Mouse (Mus musculus) lung, postnatal 0 days (tissue): ENCODE measurements around the gene Sirt7. TPM values are rescaled to one million over a fixed set of nuclear protein-coding genes. Genes with fewer than 3 reads are reported as not detected.

Experiments used
- ATAC-seq: fragments of 200-750 bp; cut with Nextera tagmentation; 2 replicates; pipeline ENCODE4 v1.8.0; 2017; ENCODE audit warnings: moderate library complexity
- DNase-seq: peaks from one replicate; pipeline ENCODE4 v3.0.0-alpha.2; 2016; ENCODE audit warnings: low spot score
- H3K27ac ChIP-seq: fragments of 300-500 bp; sonication (generic); 2 replicates; pipeline ENCODE4 v1.5.1; 2014; ENCODE audit warnings: antibody characterized with exemption, mild to moderate bottlenecking, low read length, mixed read lengths
- H3K27me3 ChIP-seq: fragments of 300-500 bp; sonication (generic); replicated peaks from 2 replicates; pipeline ENCODE4 v1.6.1; 2014; ENCODE audit warnings: low read length, mixed read lengths; ENCODE audit not compliant: insufficient read depth
- H3K36me3 ChIP-seq: fragments of 300-500 bp; sonication (generic); 2 replicates; pipeline ENCODE4 v1.6.1; 2014; ENCODE audit warnings: low read length, mixed read lengths; ENCODE audit not compliant: insufficient read depth
- H3K4me1 ChIP-seq: fragments of 300-500 bp; sonication (generic); 2 replicates; pipeline ENCODE4 v1.6.1; 2014; ENCODE audit warnings: antibody characterized with exemption, low read depth, low read length, mixed read lengths; ENCODE audit not compliant: insufficient read depth
- H3K4me2 ChIP-seq: fragments of 300-500 bp; sonication (generic); replicated peaks from 2 replicates; pipeline ENCODE4 v1.6.1; 2014; ENCODE audit warnings: low read depth, mild to moderate bottlenecking, low read length, moderate library complexity, mixed read lengths
- H3K4me3 ChIP-seq: fragments of 300-500 bp; sonication (generic); 2 replicates; pipeline ENCODE4 v1.5.1; 2014; ENCODE audit warnings: low read depth, low read length
- H3K9ac ChIP-seq: fragments of 300-500 bp; sonication (generic); replicated peaks from 2 replicates; pipeline ENCODE4 v1.6.1; 2014; ENCODE audit warnings: low read depth, mild to moderate bottlenecking
- H3K9me3 ChIP-seq: fragments of 300-500 bp; sonication (generic); 2 replicates; pipeline ENCODE4 v1.6.1; 2016; ENCODE audit warnings: low read length, mixed read lengths
- CTCF ChIP-seq: IDR thresholded peaks from 2 replicates; pipeline ENCODE4 v1.5.1; 2016; ENCODE audit warnings: antibody characterized with exemption, mild to moderate bottlenecking
- EP300 ChIP-seq: IDR thresholded peaks from 2 replicates; pipeline ENCODE4 v1.6.1; 2016; ENCODE audit warnings: antibody characterized with exemption, mild to moderate bottlenecking, control low read depth
- WGBS: fragments of 180-500 bp; shearing (Covaris S2); extraction: QIAGEN DNeasy Blood & Tissue Kit; methylation state at CpG from one replicate; pipeline ENCODE4 v1.1.7; 2014; 5-methylcytosine and 5-hydroxymethylcytosine counted together
- polyA plus RNA-seq: library from polyadenylated mRNA; unstranded; fragments of >200 nt; fragmentation: Nextera tagmentation; extraction: Ambion mirVana; gene quantifications from 2 replicates; pipeline ENCODE4 v1.2.1, GENCODE M21; 2015

Gene Sirt7
- polyA plus RNA-seq, 1 experiment from 2014 or later = 46.0 TPM

DNA sequence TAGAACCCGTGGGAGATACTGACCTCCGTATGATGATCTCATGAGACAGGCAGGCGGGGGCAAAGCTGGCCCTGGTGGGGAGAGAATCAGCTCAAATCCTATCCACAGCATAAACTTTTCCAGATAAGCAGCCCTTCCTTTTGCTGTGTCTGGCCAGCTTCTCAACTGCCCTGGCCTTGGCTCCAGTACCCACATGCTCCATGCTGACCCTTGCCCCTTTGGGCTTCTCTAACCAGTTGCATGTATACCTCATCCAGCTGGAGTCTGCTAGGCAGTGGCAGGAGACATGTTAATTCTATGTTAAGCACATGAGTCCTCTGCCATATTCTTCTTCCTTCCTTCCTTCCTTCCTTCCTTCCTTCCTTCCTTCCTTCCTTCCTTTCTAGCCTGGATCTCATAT, 29.7 kb upstream of the Sirt7 start:
- Histone ChIP-seq H3K4me2 (no peak overlapping the region), H3K9ac (no peak overlapping the region), H3K4me1 (peaks cover 3% of the 10 kb centered on the region; the same call in 1 of the 2 replicates), H3K9me3 (no peaks in the 10 kb centered on the region), H3K27me3 (peaks cover 17% of the 10 kb centered on the region), H3K27ac (no peak overlapping the region), H3K36me3 (no peaks in the 10 kb centered on the region), H3K4me3 (no peak overlapping the region)
- ATAC-seq (no peak), DNase-seq (no peak)
- no peak for TF ChIP-seq CTCF
- whole genome bisulfite sequencing = 51% methylated on average over 3 of the region's 3 CpGs

DNA sequence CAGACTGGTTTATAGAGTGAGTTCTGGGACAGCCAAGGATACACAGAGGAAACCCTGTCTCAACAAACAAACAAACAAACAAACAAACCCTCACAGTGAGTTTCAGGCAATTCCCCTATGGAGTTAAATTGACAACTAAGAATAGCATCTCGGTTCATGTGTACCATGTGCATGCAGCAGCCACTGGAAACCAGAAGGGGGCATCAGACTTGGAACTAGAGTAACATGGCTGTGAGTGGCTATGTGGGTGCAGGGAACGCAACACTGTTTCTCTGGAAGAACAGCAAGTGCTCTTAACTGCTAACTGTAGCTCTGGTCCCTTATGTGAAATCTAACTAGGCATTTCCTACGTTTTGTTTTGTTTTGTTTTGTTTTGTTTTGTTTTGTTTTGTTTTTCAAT, 26.8 kb upstream of the Sirt7 start:
- H3K27ac ChIP-seq = no peak overlapping the region
- no peaks in the 10 kb centered on the region for H3K4me1 ChIP-seq
- 65% methylated on average over 3 of the region's 3 CpGs for WGBS
- no peak for ATAC-seq
- no peaks in the 10 kb centered on the region for H3K9me3 ChIP-seq
- no peak overlapping the region for H3K9ac ChIP-seq
- 0 out of 2 replicates have a peak, but pooled peaks cover 6% of the 10 kb centered on the region for H3K27me3 ChIP-seq
- no peak for DNase-seq
- no peaks in the 10 kb centered on the region for H3K36me3 ChIP-seq
- TF ChIP-seq CTCF (peak; percentile 52), EP300 (no peak)
- H3K4me2 ChIP-seq = no peak overlapping the region
- H3K4me3 ChIP-seq = no peak overlapping the region

- no peak within 1 kb of the TSS for H3K27ac ChIP-seq
- H3K36me3 ChIP-seq = no peaks in the 10 kb centered on the region
- peak within 1 kb of the TSS; percentile 19; the same call in 1 of the 2 replicates for H3K4me3 ChIP-seq
- 7% methylated on average over 13 of the region's 13 CpGs for WGBS
- no peak for ATAC-seq
- H3K9ac ChIP-seq = no peak within 1 kb of the TSS
- peak; percentile 45 for DNase-seq
- H3K4me1 ChIP-seq = 0 out of 2 replicates have a peak, but pooled peaks cover 3% of the 10 kb centered on the region
- H3K4me2 ChIP-seq = peak within 1 kb of the TSS; percentile 52
- TF ChIP-seq CTCF (no peak), EP300 (no peak)
- no peaks in the 10 kb centered on the region for H3K9me3 ChIP-seq
- H3K27me3 ChIP-seq = 0 out of 2 replicates have a peak, but pooled peaks cover 6% of the 10 kb centered on the region
These were observed 23.0 kb upstream of the Sirt7 start, which contains the start of gene Myadml2 for GRCm38 (mm10) chr11:120648001-120648476. Myadml2 (minus strand) TSS chr11:120648158.

- no peak for ATAC-seq
- 74% methylated on average over 35 of the region's 35 CpGs for WGBS
- H3K4me3 ChIP-seq = 0 out of 2 replicates have a peak overlapping the region, but pooled peaks have one; percentile 19
These were observed 22.2 kb upstream of the Sirt7 start for GRCm38 (mm10) chr11:120647047-120647830.

DNA sequence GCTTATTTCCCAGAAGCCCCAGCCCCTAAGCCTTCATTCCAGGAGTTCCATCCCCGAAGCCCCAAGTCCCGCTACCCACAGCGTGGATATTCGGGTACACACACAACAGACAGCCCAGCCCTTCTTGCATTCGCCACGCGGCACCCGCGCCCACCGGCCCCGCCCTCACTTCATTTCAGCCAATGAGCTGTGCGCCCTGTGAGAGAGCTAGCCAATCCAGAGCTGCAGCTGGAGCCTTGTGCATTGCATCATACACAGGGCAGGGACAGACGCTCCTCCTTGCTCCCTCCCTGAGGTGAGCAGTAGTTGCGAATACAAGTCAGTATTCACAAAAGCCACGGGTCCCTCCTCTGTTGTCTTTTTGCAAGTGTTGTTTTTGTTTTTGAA, 18.6 kb upstream of the Sirt7 start, which contains the start of gene Pycr1:
TSS of gene Pycr1 (minus strand) at position 169 of the 387 bp plus-strand sequence.
- Histone ChIP-seq H3K36me3 (no peaks in the 10 kb centered on the region), H3K27me3 (0 out of 2 replicates have a peak, but pooled peaks cover 6% of the 10 kb centered on the region), H3K9me3 (no peaks in the 10 kb centered on the region), H3K9ac (peak within 1 kb of the TSS; percentile 36), H3K4me3 (peak within 1 kb of the TSS; percentile 38), H3K4me2 (peak within 1 kb of the TSS; percentile 80), H3K27ac (no peak within 1 kb of the TSS), H3K4me1 (0 out of 2 replicates have a peak, but pooled peaks cover 3% of the 10 kb centered on the region)
- 2% methylated on average over 15 of the region's 15 CpGs for WGBS
- TF ChIP-seq CTCF (no peak), EP300 (no peak)
- DNase-seq (peak; percentile 94), ATAC-seq (peak; percentile 100)

More at GRCm38 (mm10) chr11:120647047-120647830, 22.2 kb upstream of the Sirt7 start:
- no peak overlapping the region for H3K27ac ChIP-seq
- no peak overlapping the region for H3K9ac ChIP-seq
- DNase-seq = no peak
- H3K4me2 ChIP-seq = peak overlapping the region; percentile 52
- H3K9me3 ChIP-seq = no peaks in the 10 kb centered on the region
- no peaks in the 10 kb centered on the region for H3K36me3 ChIP-seq
- H3K27me3 ChIP-seq = 0 out of 2 replicates have a peak, but pooled peaks cover 6% of the 10 kb centered on the region
- H3K4me1 ChIP-seq = 0 out of 2 replicates have a peak, but pooled peaks cover 3% of the 10 kb centered on the region
- TF ChIP-seq EP300 (no peak), CTCF (no peak)

GRCm38 (mm10) chr11:120642939-120643600, 18.0 kb upstream of the Sirt7 start:
- under 1% methylated on average over 18 of the region's 18 CpGs for WGBS

More at GRCm38 (mm10) chr11:120642939-120643600, 18.0 kb upstream of the Sirt7 start:
- no peak overlapping the region for H3K27ac ChIP-seq
- peak overlapping the region; percentile 38 for H3K4me3 ChIP-seq
- 0 out of 2 replicates have a peak, but pooled peaks cover 3% of the 10 kb centered on the region for H3K27me3 ChIP-seq
- peak overlapping the region; percentile 36 for H3K9ac ChIP-seq
- ATAC-seq = peak; percentile 58
- H3K4me1 ChIP-seq = 0 out of 2 replicates have a peak, but pooled peaks cover 3% of the 10 kb centered on the region
- no peak for DNase-seq
- H3K4me2 ChIP-seq = peak overlapping the region; percentile 80
- no peak for TF ChIP-seq CTCF
- TF ChIP-seq EP300 = no peak
- no peaks in the 10 kb centered on the region for H3K36me3 ChIP-seq
- no peaks in the 10 kb centered on the region for H3K9me3 ChIP-seq
